Mouse (Mus musculus) stomach, embryonic 14.5 days (tissue): ENCODE measurements at regions not wholly inside any gene's neighbourhood (a gene's known extent, or its start where the extent isn't known, plus 50 kb on each side); places are given as distances from the start of the nearest gene placed in this dataset.

ENCODE experiments used
- ATAC-seq: fragments of 200-750 bp; cut with Nextera tagmentation; 2 replicates; pipeline ENCODE4 v1.8.0; 2017; ENCODE audit warnings: low read depth, moderate TSS enrichment; ENCODE audit not compliant: insufficient number of reproducible peaks, insufficient read depth, low FRiP score
- H3K27ac ChIP-seq: fragments of 300-500 bp; sonication (generic); 2 replicates; pipeline ENCODE4 v1.5.1; 2014; ENCODE audit warnings: mild to moderate bottlenecking, low read length, moderate library complexity, mixed read lengths
- H3K27me3 ChIP-seq: fragments of 300-500 bp; sonication (generic); 2 replicates; pipeline ENCODE4 v1.6.1; 2014; ENCODE audit warnings: low read length, control low read depth, mixed read lengths; ENCODE audit not compliant: control insufficient read depth, insufficient read depth
- H3K36me3 ChIP-seq: fragments of 300-500 bp; sonication (generic); 2 replicates; pipeline ENCODE4 v1.6.1; 2014; ENCODE audit warnings: mild to moderate bottlenecking, control low read depth, low read length, moderate library complexity, mixed read lengths; ENCODE audit not compliant: control insufficient read depth, insufficient read depth
- H3K4me1 ChIP-seq: fragments of 300-500 bp; sonication (generic); 2 replicates; pipeline ENCODE4 v1.6.1; 2014; ENCODE audit warnings: low read length, control low read depth, mixed read lengths; ENCODE audit not compliant: control insufficient read depth, insufficient read depth
- H3K4me2 ChIP-seq: fragments of 300-500 bp; sonication (generic); replicated peaks from 2 replicates; pipeline ENCODE4 v1.6.1; 2014; ENCODE audit warnings: low read depth, low read length, control low read depth
- H3K4me3 ChIP-seq: fragments of 300-500 bp; sonication (generic); 2 replicates; pipeline ENCODE4 v1.5.1; 2014; ENCODE audit warnings: low read depth, low read length, control low read depth
- H3K9ac ChIP-seq: fragments of 300-500 bp; sonication (generic); replicated peaks from 2 replicates; pipeline ENCODE4 v1.6.1; 2014; ENCODE audit warnings: low read depth, mild to moderate bottlenecking, control low read depth, low read length, moderate library complexity, mixed read lengths
- H3K9me3 ChIP-seq: fragments of 300-500 bp; sonication (generic); 2 replicates; pipeline ENCODE4 v1.6.1; 2016; ENCODE audit warnings: low read depth, low read length, control low read depth; ENCODE audit not compliant: control insufficient read depth
- WGBS: fragments of 180-500 bp; shearing (Covaris S2); extraction: QIAGEN DNeasy Blood & Tissue Kit; methylation state at CpG from one replicate; pipeline ENCODE4 v1.1.7; 2014; 5-methylcytosine and 5-hydroxymethylcytosine counted together

DNA sequence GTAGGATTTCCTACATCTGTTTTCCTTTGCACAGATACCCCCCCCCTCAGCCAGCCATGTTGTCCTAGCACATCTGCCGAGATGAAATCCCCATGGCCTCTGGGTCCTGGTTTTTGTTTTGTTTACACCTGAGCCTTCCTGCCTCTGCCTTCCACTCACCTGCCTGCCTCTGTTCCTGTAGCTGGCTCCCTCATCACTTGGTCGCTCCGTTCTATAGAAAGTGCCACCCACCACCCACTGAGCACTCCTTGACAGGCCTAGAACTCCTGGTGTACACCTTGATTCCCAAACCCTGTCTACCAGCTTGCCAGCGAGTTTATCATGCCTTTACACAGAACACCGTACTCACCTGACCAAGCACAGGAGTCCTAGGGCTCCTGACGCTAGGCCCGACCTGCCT lies 72.6 kb upstream of the Armc2 start:
- ATAC-seq, result no peak
- no peak overlapping the region for H3K4me2 ChIP-seq
- H3K4me3 ChIP-seq, result no peak overlapping the region
- no peak overlapping the region for H3K27ac ChIP-seq
- 94% methylated on average over 7 of the region's 7 CpGs for WGBS
- H3K9ac ChIP-seq, result no peak overlapping the region
- no peaks in the 10 kb centered on the region for H3K27me3 ChIP-seq
- no peaks in the 10 kb centered on the region for H3K36me3 ChIP-seq
- peaks cover 10% of the 10 kb centered on the region for H3K4me1 ChIP-seq
- no peaks in the 10 kb centered on the region for H3K9me3 ChIP-seq

GRCm38 (mm10) chr10:42090147-42090546 lies 71.9 kb upstream of the Armc2 start:
- H3K27me3 ChIP-seq, result no peaks in the 10 kb centered on the region
- peaks cover 10% of the 10 kb centered on the region for H3K4me1 ChIP-seq
- no peak overlapping the region for H3K9ac ChIP-seq
- no peaks in the 10 kb centered on the region for H3K36me3 ChIP-seq
- H3K9me3 ChIP-seq, result peaks cover 3% of the 10 kb centered on the region; the same call in 1 of the 2 replicates
- no peak overlapping the region for H3K27ac ChIP-seq
- no peak for ATAC-seq
- WGBS, result 45% methylated on average over 3 of the region's 3 CpGs
- no peak overlapping the region for H3K4me2 ChIP-seq
- no peak overlapping the region for H3K4me3 ChIP-seq

DNA sequence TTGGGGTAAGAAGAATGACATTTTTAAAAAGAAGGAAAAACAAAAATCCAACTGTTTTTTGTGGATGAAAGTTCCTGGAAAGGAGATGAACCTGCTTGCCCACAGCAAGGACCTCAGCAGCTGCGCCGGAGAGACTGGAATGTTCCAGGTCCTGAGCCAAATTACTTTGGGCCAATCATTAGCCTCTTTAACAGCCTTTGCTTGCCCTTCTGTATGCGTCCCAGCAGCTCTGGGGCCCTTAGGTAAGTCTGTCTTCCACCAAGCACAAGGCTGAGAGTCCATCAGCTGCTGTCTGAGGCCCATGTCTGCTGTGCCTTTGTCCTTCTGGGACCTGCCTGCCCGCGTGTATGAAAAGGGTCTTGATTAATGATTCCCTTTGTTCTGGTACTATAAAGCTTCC lies 71.4 kb upstream of the Armc2 start:
- Histone ChIP-seq H3K36me3 (no peaks in the 10 kb centered on the region), H3K4me3 (no peak overlapping the region), H3K4me1 (peaks cover 10% of the 10 kb centered on the region), H3K27ac (no peak overlapping the region; the same call in 1 of the 2 replicates), H3K27me3 (no peaks in the 10 kb centered on the region), H3K4me2 (no peak overlapping the region), H3K9me3 (peaks cover 3% of the 10 kb centered on the region; the same call in 1 of the 2 replicates), H3K9ac (no peak overlapping the region)
- WGBS, result 38% methylated on average over 5 of the region's 5 CpGs
- no peak for ATAC-seq

GRCm38 (mm10) chr10:42089235-42089625 lies 71.0 kb upstream of the Armc2 start:
- Histone ChIP-seq H3K4me3 (no peak overlapping the region), H3K27me3 (no peaks in the 10 kb centered on the region), H3K9me3 (peaks cover 3% of the 10 kb centered on the region; the same call in 1 of the 2 replicates), H3K4me1 (peaks cover 10% of the 10 kb centered on the region), H3K36me3 (no peaks in the 10 kb centered on the region), H3K4me2 (no peak overlapping the region; the same call in 1 of the 2 replicates), H3K9ac (no peak overlapping the region), H3K27ac (peak overlapping the region; percentile 22; the same call in 1 of the 2 replicates)
- ATAC-seq, result 0 out of 2 replicates have a peak, but pooled peaks have one; percentile 50
- WGBS, result 11% methylated on average over 3 of the region's 3 CpGs

GRCm38 (mm10) chr10:42088570-42089234 lies 70.5 kb upstream of the Armc2 start:
- peaks cover 3% of the 10 kb centered on the region; the same call in 1 of the 2 replicates for H3K9me3 ChIP-seq
- no peak overlapping the region for H3K9ac ChIP-seq
- no peak for ATAC-seq
- 41% methylated on average over 14 of the region's 14 CpGs for WGBS
- H3K27me3 ChIP-seq, result no peaks in the 10 kb centered on the region
- H3K4me3 ChIP-seq, result no peak overlapping the region
- H3K4me1 ChIP-seq, result peaks cover 10% of the 10 kb centered on the region
- no peak overlapping the region; the same call in 1 of the 2 replicates for H3K4me2 ChIP-seq
- no peaks in the 10 kb centered on the region for H3K36me3 ChIP-seq
- H3K27ac ChIP-seq, result peak overlapping the region; percentile 22; the same call in 1 of the 2 replicates

DNA sequence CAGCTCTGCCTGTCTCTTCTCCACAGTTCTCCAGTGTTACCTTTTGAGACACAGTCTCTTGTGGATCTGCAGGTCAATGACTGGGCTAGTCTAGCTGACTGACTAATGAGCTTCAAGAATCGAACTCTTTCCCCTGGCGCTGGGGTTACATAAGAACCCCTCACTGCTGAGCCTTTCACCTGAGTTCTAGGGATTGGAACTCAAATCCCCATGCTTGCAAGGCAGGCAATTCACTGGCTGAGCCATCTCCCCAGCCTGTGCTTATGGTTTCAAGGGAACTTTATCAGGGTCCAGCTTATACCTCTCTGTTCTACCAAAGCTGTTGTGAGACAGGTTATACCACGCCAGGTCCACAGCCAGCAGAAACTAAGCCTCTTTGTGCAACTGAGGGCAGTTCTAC lies 69.7 kb upstream of the Armc2 start:
- peaks cover 10% of the 10 kb centered on the region for H3K4me1 ChIP-seq
- H3K9me3 ChIP-seq, result peaks cover 3% of the 10 kb centered on the region; the same call in 1 of the 2 replicates
- no peak for ATAC-seq
- no peaks in the 10 kb centered on the region for H3K27me3 ChIP-seq
- H3K36me3 ChIP-seq, result no peaks in the 10 kb centered on the region
- H3K4me2 ChIP-seq, result no peak overlapping the region
- no peak overlapping the region for H3K4me3 ChIP-seq
- no peak overlapping the region for H3K27ac ChIP-seq
- 93% methylated on average over 3 of the region's 3 CpGs for WGBS
- no peak overlapping the region for H3K9ac ChIP-seq

- Histone ChIP-seq H3K4me3 (no peak overlapping the region), H3K9ac (no peak overlapping the region), H3K27ac (no peak overlapping the region), H3K4me2 (no peak overlapping the region), H3K27me3 (no peaks in the 10 kb centered on the region), H3K36me3 (no peaks in the 10 kb centered on the region), H3K9me3 (peaks cover 3% of the 10 kb centered on the region; the same call in 1 of the 2 replicates), H3K4me1 (peaks cover 10% of the 10 kb centered on the region)
- 89% methylated on average over 10 of the region's 10 CpGs for WGBS
- no peak for ATAC-seq
These were observed 68.4 kb upstream of the Armc2 start for GRCm38 (mm10) chr10:42086691-42087090.

DNA sequence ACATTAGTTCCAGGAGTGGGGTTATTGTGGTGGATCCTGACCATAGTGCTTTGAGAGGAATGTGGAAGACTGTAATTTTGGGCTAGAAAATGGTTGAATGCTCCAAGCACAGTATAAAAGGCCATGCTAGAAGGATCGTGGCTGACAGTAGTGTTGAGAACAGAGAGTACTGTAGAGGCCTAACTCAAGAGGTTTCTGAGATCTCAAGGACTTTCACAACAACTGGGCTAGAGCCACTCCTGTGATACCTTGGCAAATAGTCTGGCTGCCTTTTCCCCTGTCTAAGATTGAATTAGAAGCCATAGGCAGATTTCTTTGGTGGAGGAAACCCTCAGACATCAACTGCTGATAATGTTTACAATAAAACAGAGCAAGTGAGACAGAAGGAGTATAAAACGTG lies 67.1 kb upstream of the Armc2 start:
- H3K36me3 ChIP-seq, result no peaks in the 10 kb centered on the region
- no peaks in the 10 kb centered on the region for H3K27me3 ChIP-seq
- 70% methylated on average over 2 of the region's 2 CpGs for WGBS
- H3K27ac ChIP-seq, result no peak overlapping the region
- H3K4me3 ChIP-seq, result no peak overlapping the region
- ATAC-seq, result no peak
- no peak overlapping the region for H3K4me2 ChIP-seq
- peaks cover 3% of the 10 kb centered on the region; the same call in 1 of the 2 replicates for H3K9me3 ChIP-seq
- H3K9ac ChIP-seq, result no peak overlapping the region
- peaks cover 10% of the 10 kb centered on the region for H3K4me1 ChIP-seq
